Mouse (Mus musculus): Measurements from ENCODE around the gene Kdm2b.

DNA sequence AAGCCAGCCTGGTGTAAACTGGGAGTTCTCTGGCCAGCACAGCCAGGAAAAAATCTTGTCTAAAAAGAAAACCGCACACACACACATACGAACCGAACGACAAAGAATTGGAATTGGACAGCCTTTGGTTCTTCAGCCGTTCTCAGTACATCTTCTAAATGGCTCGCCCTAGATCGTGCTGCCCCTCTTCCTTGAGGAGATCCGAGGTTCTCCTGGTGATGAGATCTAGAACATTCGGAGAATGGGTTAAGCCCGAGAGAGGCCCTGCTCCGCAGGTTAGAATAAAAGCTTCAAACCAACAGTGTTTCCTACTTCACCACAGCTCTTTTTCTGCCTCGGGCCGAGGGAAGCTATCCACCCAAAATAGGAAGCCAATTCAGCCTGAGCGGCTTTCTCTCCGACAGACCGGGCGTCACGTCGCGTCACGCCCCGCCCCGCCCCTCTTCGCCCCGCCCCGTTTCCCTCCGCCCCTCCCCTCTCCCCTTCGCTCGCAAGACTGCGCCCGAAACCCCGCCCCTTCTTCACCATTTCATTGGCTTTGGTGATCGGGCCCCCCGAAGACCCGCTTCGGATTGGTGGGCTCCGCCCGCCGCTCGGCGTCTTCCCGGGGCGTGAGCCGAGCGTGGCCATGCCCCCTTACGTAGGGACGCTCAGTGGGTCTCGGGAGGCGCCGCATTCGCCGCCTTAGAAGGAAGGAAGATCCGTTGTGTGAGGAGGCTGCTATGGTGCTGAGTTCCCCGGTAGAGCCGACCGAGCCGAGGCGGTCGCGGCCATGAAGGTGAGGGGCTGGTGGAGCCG, 139.9 kb downstream of the Kdm2b start, which contains the start of gene Rnf34:
- no peak for TF ChIP-seq MAFK (IDR thresholded peaks at IDR 0.05; ENCODE audit: insufficient read depth, low read depth, low read length)
- no peak for TF ChIP-seq ZNF384 (IDR thresholded peaks at IDR 0.05; ENCODE audit: low read depth, low read length)
